Mouse (Mus musculus) heart, embryonic 16.5 days (tissue): ENCODE data around the gene Tmcc1. TPM values are rescaled to one million over a fixed set of nuclear protein-coding genes. Genes with fewer than 3 reads are reported as not detected.
"Not testable (repeated sequence)": the region's sequence is repeated elsewhere in the genome, so short reads cannot be mapped to it uniquely, and the experiment has no call there.

ENCODE experiments used
- ATAC-seq: fragments of 200-750 bp; cut with Nextera tagmentation; replicated peaks from 2 replicates; pipeline ENCODE4 v1.8.0; 2017; ENCODE audit warnings: moderate number of reproducible peaks; ENCODE audit not compliant: insufficient read depth, low FRiP score; ENCODE audit errors: extremely low read depth
- H3K27ac ChIP-seq: fragments of 300-500 bp; sonication (generic); 2 replicates; pipeline ENCODE4 v1.5.1; 2014; ENCODE audit warnings: mild to moderate bottlenecking, low read length, control low read depth, moderate library complexity
- H3K27me3 ChIP-seq: fragments of 300-500 bp; sonication (generic); 2 replicates; pipeline ENCODE4 v1.6.1; 2014; ENCODE audit warnings: low read length, mixed read lengths; ENCODE audit not compliant: control insufficient read depth, insufficient read depth
- H3K36me3 ChIP-seq: fragments of 300-500 bp; sonication (generic); 2 replicates; pipeline ENCODE4 v1.6.1; 2014; ENCODE audit not compliant: control insufficient read depth, insufficient read depth
- H3K4me1 ChIP-seq: fragments of 300-500 bp; sonication (generic); 2 replicates; pipeline ENCODE4 v1.6.1; 2014; ENCODE audit warnings: low read length, mixed read lengths; ENCODE audit not compliant: control insufficient read depth, insufficient read depth
- H3K4me2 ChIP-seq: fragments of 300-500 bp; sonication (generic); 2 replicates; pipeline ENCODE4 v1.6.1; 2014; ENCODE audit warnings: low read depth, mild to moderate bottlenecking, control low read depth, low read length
- H3K4me3 ChIP-seq: fragments of 300-500 bp; sonication (generic); 2 replicates; pipeline ENCODE4 v1.5.1; 2014; ENCODE audit warnings: mild to moderate bottlenecking, control low read depth, low read length
- H3K9ac ChIP-seq: fragments of 300-500 bp; sonication (generic); 2 replicates; pipeline ENCODE4 v1.6.1; 2014; ENCODE audit warnings: low read length, control low read depth
- H3K9me3 ChIP-seq: fragments of 300-500 bp; sonication (generic); replicated peaks from 2 replicates; pipeline ENCODE4 v1.6.1; 2016; ENCODE audit warnings: low read length; ENCODE audit not compliant: control insufficient read depth
- WGBS: fragments of 180-500 bp; shearing (Covaris S2); extraction: QIAGEN DNeasy Blood & Tissue Kit; methylation state at CpG from one replicate; pipeline ENCODE4 v1.1.7; 2014; 5-methylcytosine and 5-hydroxymethylcytosine counted together
- polyA plus RNA-seq: library from polyadenylated mRNA; unstranded; fragments of >200 nt; fragmentation: Nextera tagmentation; extraction: Ambion mirVana; gene quantifications from 2 replicates; pipeline ENCODE4 v1.2.1, GENCODE M21; 2015

Gene Tmcc1
- polyA plus RNA-seq: 10.7 and 13.3 TPM in 2 replicates

GRCm38 (mm10) chr6:116193394-116194393, at the start of gene Tmcc1:
Tmcc1 (minus strand) TSS chr6:116193486.
- H3K27ac ChIP-seq: peak within 1 kb of the TSS; percentile 83
- H3K36me3 ChIP-seq: no peaks in the 10 kb centered on the region
- WGBS: 2% methylated on average over 55 of the region's 68 CpGs
- H3K9ac ChIP-seq: peak within 1 kb of the TSS; percentile 97
- H3K4me2 ChIP-seq: peak within 1 kb of the TSS; percentile 95
- peak within 1 kb of the TSS; percentile 96 for H3K4me3 ChIP-seq
- H3K4me1 ChIP-seq: peaks cover 23% of the 10 kb centered on the region
- no peaks in the 10 kb centered on the region for H3K9me3 ChIP-seq
- ATAC-seq: peak; percentile 95
- H3K27me3 ChIP-seq: no peaks in the 10 kb centered on the region; the same call in 1 of the 2 replicates

- Histone ChIP-seq H3K27me3 (no peaks in the 10 kb centered on the region), H3K27ac (no peak overlapping the region), H3K9me3 (no peaks in the 10 kb centered on the region), H3K4me3 (no peak overlapping the region), H3K4me2 (no peak overlapping the region), H3K36me3 (peaks cover 34% of the 10 kb centered on the region), H3K4me1 (no peaks in the 10 kb centered on the region), H3K9ac (no peak overlapping the region)
- no peak for ATAC-seq
- WGBS: 70% methylated on average over 2 of the region's 2 CpGs
These were observed 47.1 kb upstream of the Tmcc1 start for GRCm38 (mm10) chr6:116240371-116240770.

- no peak overlapping the region for H3K4me3 ChIP-seq
- H3K27ac ChIP-seq: no peak overlapping the region
- H3K36me3 ChIP-seq: peaks cover 31% of the 10 kb centered on the region
- 85% methylated on average over 5 of the region's 5 CpGs for WGBS
- H3K27me3 ChIP-seq: no peaks in the 10 kb centered on the region
- H3K4me2 ChIP-seq: no peak overlapping the region
- H3K4me1 ChIP-seq: no peaks in the 10 kb centered on the region
- ATAC-seq: no peak
- H3K9ac ChIP-seq: no peak overlapping the region
- no peaks in the 10 kb centered on the region for H3K9me3 ChIP-seq
These were observed 44.8 kb upstream of the Tmcc1 start for GRCm38 (mm10) chr6:116238083-116238482.

GRCm38 (mm10) chr6:116235336-116235735, 42.0 kb upstream of the Tmcc1 start:
- 75% methylated on average over 5 of the region's 5 CpGs for WGBS
- peaks cover 44% of the 10 kb centered on the region for H3K36me3 ChIP-seq

GRCm38 (mm10) chr6:116234821-116235220, 41.5 kb upstream of the Tmcc1 start:
- H3K27me3 ChIP-seq, H3K9ac ChIP-seq, H3K4me1 ChIP-seq, ATAC-seq, H3K4me2 ChIP-seq, H3K27ac ChIP-seq, H3K9me3 ChIP-seq, H3K4me3 ChIP-seq: not testable (repeated sequence)
- peaks cover 44% of the 10 kb centered on the region for H3K36me3 ChIP-seq
- WGBS: 95% methylated on average over 2 of the region's 2 CpGs

More at GRCm38 (mm10) chr6:116235336-116235735, 42.0 kb upstream of the Tmcc1 start:
- Histone ChIP-seq H3K27ac (no peak overlapping the region), H3K27me3 (no peaks in the 10 kb centered on the region), H3K4me2 (no peak overlapping the region), H3K9me3 (no peaks in the 10 kb centered on the region), H3K9ac (no peak overlapping the region), H3K4me1 (no peaks in the 10 kb centered on the region), H3K4me3 (no peak overlapping the region)
- ATAC-seq: no peak

- Histone ChIP-seq H3K4me2 (no peak overlapping the region), H3K27ac (no peak overlapping the region), H3K4me1 (no peaks in the 10 kb centered on the region), H3K4me3 (no peak overlapping the region), H3K9me3 (no peaks in the 10 kb centered on the region), H3K27me3 (no peaks in the 10 kb centered on the region), H3K9ac (no peak overlapping the region), H3K36me3 (peaks cover 50% of the 10 kb centered on the region)
- WGBS: 56% methylated on average over 12 of the region's 12 CpGs
- ATAC-seq: 0 out of 2 replicates have a peak, but pooled peaks have one; percentile 45
These were observed 35.7 kb upstream of the Tmcc1 start for GRCm38 (mm10) chr6:116228785-116229525.

GRCm38 (mm10) chr6:116227767-116228166, 34.5 kb upstream of the Tmcc1 start:
- Histone ChIP-seq H3K9me3 (no peaks in the 10 kb centered on the region), H3K9ac (no peak overlapping the region), H3K4me1 (no peaks in the 10 kb centered on the region), H3K4me2 (no peak overlapping the region), H3K36me3 (peaks cover 48% of the 10 kb centered on the region), H3K27me3 (no peaks in the 10 kb centered on the region), H3K4me3 (no peak overlapping the region), H3K27ac (no peak overlapping the region)
- WGBS: 68% methylated on average over 11 of the region's 11 CpGs
- ATAC-seq: no peak

- Histone ChIP-seq H3K9me3 (no peaks in the 10 kb centered on the region), H3K36me3 (no peaks in the 10 kb centered on the region), H3K4me1 (peaks cover 9% of the 10 kb centered on the region), H3K27ac (peak within 1 kb of the TSS; percentile 69), H3K9ac (peak within 1 kb of the TSS; percentile 79), H3K4me3 (peak within 1 kb of the TSS; percentile 74), H3K4me2 (peak within 1 kb of the TSS; percentile 86), H3K27me3 (no peaks in the 10 kb centered on the region)
- peak; percentile 98 for ATAC-seq
- WGBS: under 1% methylated on average over 51 of the region's 51 CpGs
These were observed 14.6 kb upstream of the Tmcc1 start, which contains the start of gene Washc2 for GRCm38 (mm10) chr6:116207729-116208534. Washc2 (plus strand) TSS chr6:116208038.
